Mouse (Mus musculus) left cerebral cortex, adult 18-20 months (tissue): ENCODE measurements at regions not wholly inside any gene's neighbourhood (a gene's known extent, or its start where the extent isn't known, plus 50 kb on each side); places are given as distances from the start of the nearest gene placed in this dataset.

Experiments
- DNase-seq, 2 experiments: peaks; one replicate each; pipeline ENCODE4 v3.0.0; 2021 to 2022; ENCODE audit warnings: low spot score in 2 of 2, mixed read lengths in 1 of 2

DNA sequence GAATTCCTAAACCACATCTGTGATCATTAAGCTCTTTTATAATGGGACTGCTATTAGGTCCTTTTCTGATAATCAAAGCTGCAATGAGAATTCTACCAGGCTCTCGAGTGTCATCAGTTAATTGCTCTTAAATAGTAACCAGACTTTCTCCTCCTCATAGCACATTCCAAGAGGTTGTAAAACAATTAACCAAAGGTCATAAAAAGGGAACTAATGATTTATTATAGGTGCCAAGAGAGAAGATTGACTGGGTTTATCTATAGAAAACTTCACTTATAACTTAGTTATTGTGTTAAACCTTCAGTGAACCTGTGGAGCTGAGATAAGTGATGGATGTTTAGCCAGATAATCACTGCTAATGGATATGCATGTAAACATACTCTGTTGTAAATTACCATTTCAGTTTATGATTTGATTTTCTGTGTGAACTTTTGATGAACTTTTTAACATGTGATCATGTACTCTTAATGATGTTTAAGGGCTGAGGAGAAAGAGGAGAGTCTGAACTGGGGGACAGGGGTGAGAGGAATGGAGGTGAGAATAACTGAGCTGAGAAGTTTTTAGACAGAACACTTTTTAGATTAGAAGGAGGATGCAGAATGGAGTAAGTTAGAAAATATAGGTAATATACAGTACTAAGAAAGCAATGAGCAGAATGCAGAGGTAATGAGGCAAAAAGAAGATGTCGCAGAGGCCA is 228.4 kb upstream of the Cox7c start:
- no peak for DNase-seq

DNA sequence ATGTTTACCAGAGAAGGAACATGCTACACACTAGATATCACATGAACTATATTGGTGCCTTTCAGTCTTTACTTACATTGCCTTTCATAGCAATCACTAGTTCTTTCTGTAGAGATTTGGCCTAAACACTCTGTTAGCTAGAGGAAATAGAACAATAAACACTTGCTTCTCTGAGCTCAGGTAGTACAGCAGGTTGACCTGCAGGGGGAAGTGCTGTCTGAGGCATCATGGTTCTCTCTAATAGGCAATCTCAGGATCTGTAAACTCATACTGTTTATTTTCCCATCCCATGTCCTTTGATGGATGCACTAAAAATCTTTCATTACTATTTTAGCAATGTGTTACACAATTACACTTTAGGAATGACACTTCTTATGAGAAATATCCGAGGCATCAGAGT is 191.3 kb upstream of the Cox7c start:
- DNase-seq, result peak in 1 of 2 experiments; percentile 1

DNA sequence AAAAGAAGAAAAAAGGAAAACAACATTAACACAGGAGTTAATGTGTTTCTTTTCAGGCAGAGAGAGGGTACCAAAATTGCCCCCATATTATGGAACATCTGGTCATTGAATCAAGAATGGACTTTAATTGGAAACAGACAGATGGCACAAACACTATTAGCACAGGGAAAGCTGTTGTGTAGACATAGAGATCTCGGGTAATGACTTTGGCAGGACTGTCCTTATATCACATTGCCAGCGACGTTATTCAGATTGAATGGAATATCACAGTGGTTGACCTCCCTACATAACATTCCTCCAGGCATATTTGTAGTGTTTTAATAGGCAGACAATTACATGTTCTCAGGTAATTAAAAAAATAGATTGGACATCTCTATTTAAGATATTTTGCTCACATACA is 158.9 kb upstream of the Cox7c start:
- DNase-seq, result no peak

DNA sequence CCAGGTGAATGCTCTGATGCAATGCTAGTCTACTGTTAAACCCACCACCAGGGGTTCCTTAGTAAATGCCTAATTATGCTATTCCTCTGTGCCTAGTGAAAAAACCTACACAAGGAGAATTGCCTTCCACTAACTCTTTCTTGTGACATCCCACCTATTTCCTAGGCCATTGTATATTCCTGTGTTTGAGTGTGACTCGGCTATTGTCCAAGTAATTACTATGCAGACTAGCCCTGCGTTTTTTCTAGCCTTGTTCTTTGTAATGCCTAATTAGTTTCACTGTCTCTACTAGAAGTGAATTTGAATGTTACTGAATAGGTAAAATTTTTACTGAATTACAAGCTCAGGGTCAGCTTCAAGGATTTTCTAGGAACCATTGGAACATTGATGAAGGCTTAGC is 133.8 kb upstream of the Cox7c start:
- DNase-seq, result no peak

DNA sequence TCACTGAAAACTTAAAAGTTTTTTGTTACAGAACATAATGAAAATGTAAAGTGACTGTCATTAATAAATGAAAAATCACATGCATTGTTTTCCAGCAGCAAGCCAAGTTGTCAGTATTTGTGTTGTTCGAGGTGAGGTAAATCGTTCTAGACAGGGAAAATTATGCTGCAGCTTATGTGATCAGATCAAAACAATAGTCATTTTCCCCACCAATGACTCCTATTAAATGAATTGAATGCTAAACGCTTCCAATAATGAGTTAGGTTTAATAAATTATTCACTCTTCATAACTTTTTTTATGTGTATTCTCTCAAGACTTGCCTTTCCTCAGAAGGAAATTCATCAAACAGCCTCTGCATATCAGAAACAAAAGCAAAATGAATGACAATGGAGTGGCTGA is 100.6 kb upstream of the Cox7c start:
- DNase-seq, result no peak

DNA sequence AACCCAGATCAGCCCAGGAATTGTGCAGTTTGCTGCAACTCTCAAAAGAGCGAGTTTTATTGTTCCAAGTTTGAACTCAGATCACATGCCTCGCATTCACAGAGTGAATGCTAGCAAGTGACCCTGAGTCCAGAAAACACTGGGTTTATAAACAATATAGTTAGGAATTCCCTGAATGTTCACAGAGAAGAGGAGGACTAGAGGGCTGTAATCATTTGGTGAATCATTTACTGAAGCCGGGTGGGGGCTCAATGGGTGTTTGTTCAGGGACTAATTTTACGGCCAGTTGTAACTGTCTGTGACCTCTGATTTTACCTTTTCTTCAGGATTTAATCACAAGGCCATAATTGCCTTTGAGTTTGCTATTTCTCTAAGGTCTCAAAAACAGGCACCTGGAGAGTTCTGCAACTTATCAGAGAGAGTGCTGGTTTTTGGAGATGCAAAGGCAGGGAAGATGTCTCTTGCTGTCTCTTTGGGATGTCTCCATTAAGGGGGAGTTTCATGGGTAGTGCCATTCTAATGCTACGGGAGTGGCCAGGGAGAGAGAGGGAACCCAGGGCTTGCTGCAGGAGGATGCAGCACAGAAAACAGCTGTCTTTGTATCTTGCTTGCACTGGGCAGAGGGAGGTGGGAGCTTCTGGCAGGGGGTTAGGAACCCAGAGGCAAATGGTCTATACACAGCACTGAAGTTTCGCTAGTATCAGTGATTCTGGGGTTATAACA is 64.8 kb upstream of the Cox7c start:
- DNase-seq, result no peak

DNA sequence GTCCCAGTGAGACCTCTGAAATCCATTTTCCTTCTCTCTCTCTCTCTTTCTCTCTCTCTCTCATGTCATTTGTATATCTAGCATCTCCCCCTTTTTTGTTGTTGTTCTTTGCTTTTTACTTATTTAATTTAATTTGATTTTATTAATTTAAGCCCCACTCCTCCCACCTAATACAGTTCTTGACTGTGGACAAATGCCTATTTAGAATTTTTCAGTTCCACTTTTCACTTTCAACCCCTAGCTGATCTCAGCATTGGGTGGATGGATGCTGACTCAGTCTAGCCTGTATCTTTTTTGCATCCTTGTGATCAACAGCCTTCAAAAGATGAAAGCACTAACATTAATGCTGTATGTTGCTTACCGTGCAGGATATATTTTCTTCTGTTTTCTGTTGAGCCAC is 55.5 kb upstream of the Cox7c start:
- DNase-seq, result no peak

DNA sequence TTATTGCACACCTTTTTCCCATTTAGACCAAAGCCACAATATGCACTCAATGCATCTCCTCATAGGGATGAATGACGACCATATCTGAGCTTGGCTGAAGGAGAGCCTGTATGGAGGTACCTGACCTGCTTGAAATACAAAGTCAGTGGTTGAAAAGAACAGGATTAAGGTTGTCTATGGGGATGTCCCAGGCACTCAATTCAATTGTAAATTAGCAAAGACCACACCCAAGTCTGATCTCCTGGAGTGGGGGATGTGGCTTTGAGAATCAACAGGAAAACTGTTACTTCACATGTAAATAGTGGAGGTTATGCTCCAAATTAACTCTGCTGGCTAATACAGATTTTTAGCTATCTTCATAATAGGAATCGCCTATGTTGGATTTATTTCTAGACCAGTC is 51.1 kb upstream of the Cox7c start:
- DNase-seq, result no peak

DNA sequence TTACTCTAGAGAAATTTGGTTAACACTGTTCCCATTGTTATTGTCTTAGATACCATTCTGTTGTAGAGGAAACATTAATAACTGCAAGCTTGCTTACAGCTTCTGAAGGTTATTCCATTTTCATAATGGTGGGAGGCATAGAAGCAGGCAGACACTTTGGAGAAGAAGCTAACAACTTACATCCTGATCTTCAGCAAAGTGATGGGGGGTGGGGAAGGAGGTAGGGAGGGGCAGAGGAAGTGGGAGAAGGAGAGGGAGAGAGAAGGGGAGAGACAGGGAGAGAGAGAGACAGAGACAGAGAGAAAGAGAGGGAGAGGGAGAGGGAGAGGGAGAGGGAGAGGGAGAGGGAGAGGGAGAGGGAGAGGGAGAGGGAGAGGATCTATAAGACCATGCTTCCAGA is 50.6 kb upstream of the Cox7c start:
- no peak for DNase-seq
